25 mouse cellular contexts compared by ENCODE assay signal in the genomic region with DNA sequence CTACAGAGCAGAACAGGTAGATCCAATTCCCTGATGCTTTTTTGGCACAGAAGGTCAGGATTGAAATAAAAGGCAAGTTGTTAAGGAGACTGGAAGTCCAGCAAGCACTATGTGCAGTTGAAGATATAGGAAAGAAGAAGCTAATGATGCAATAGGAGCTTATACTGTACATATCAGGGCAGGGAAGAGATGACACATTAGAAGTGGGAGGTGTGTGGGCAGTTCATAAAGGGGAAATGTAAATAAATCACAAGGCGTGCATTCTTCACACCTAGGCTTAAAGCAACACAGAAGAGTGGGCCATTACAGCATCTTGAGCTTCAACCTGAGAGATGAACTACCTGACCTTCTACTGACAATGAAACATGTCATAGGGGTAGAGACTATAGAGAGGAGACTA.
A peak's percentile ranks its signal among the peaks of the same experiment; 100 is the strongest.
DNase-seq lines count a peak whose midpoint lies in the region; ATAC-seq and TF ChIP-seq lines count a peak whose summit lies in the region.
"Had no signal": no experiment of that assay in that cellular context is flagged by ENCODE, and none has a peak within 500 bp of the region (broad histone marks: within the 10 kb centered on the region; RNA-seq: fewer than 3 reads in every experiment).

No protein-coding gene starts in this region.

- peak overlapping the region; percentile 98 for H3K27ac ChIP-seq in CH12.LX (ENCODE audit: insufficient read depth, low read depth)
- no peak overlapping the region for H3K27ac ChIP-seq in kidney, embryonic 14.5 days (ENCODE audit: low read depth, low read length)
- no peak overlapping the region for H3K27ac ChIP-seq in forebrain, postnatal 0 days (ENCODE audit: low read depth, low read length)
- H3K27ac ChIP-seq in forebrain, embryonic 10.5 days, result no peak overlapping the region
- H3K27ac ChIP-seq: embryonic facial prominence, embryonic 12.5 days; embryonic facial prominence, embryonic 15.5 days; forebrain, embryonic 13.5 days; heart, embryonic 13.5 days; hindbrain, embryonic 12.5 days; hindbrain, embryonic 15.5 days had no signal

- peak overlapping the region; percentile 63; the same call in 1 of the 2 replicates for H3K9ac ChIP-seq in CH12.LX (ENCODE audit: insufficient read depth, low read depth)
- no peak overlapping the region for H3K9ac ChIP-seq in kidney, embryonic 14.5 days (ENCODE audit: low read depth, low read length)
- no peak overlapping the region for H3K9ac ChIP-seq in forebrain, postnatal 0 days
- H3K9ac ChIP-seq: embryonic facial prominence, embryonic 12.5 days; embryonic facial prominence, embryonic 15.5 days; forebrain, embryonic 13.5 days; heart, embryonic 13.5 days; hindbrain, embryonic 12.5 days; hindbrain, embryonic 15.5 days had no signal

- 88% methylated on average over 1 of the region's 1 CpGs for WGBS in kidney, embryonic 14.5 days
- WGBS in forebrain, postnatal 0 days, result 91% methylated on average over 1 of the region's 1 CpGs
- WGBS in forebrain, embryonic 10.5 days, result 86% methylated on average over 1 of the region's 1 CpGs

- H3K79me2 ChIP-seq in CH12.LX (replicated peaks; ENCODE audit: control insufficient read depth, extremely low read depth, insufficient read depth, poor library complexity, severe bottlenecking), result peaks cover 28% of the 10 kb centered on the region

- no peak for TF ChIP-seq RAD21 in CH12.LX (IDR thresholded peaks at IDR 0.05; ENCODE audit: low read depth, low read length)

- no peak for TF ChIP-seq EP300 in CH12.LX (IDR thresholded peaks at IDR 0.05; ENCODE audit: low read length)

- ATAC-seq in megakaryocyte progenitor cell, adult 5-6 weeks (replicated peaks; ENCODE audit: poor library complexity), result peak; percentile 72
- no peak for ATAC-seq in kidney, embryonic 14.5 days (ENCODE audit: low FRiP score, low TSS enrichment)
- ATAC-seq in forebrain, postnatal 0 days, result no peak
- ATAC-seq: forebrain, embryonic 13.5 days; forebrain, embryonic 16.5 days; intestine, postnatal 0 days had no signal

- H3K27me3 ChIP-seq in CH12.LX (replicated peaks), result no peaks in the 10 kb centered on the region
- no peaks in the 10 kb centered on the region for H3K27me3 ChIP-seq in splenic B cell, adult 2 months (ENCODE audit: control insufficient read depth, insufficient read depth, low read length, poor library complexity, severe bottlenecking)
- no peaks in the 10 kb centered on the region for H3K27me3 ChIP-seq in kidney, embryonic 14.5 days (ENCODE audit: control insufficient read depth, insufficient read depth, low read length)
- H3K27me3 ChIP-seq in forebrain, postnatal 0 days (ENCODE audit: insufficient read depth, low read length), result no peaks in the 10 kb centered on the region
- H3K27me3 ChIP-seq in forebrain, embryonic 10.5 days (ENCODE audit: poor library complexity, severe bottlenecking), result no peaks in the 10 kb centered on the region
- H3K27me3 ChIP-seq: embryonic facial prominence, embryonic 12.5 days; embryonic facial prominence, embryonic 15.5 days; forebrain, embryonic 13.5 days; heart, embryonic 13.5 days; hindbrain, embryonic 12.5 days; hindbrain, embryonic 15.5 days had no signal

- no peak for DNase-seq in CH12.LX (ENCODE audit: extremely low read depth)
- DNase-seq in fat pad, adult 2 months (ENCODE audit: extremely low read depth, low read depth, low spot score), result peak; percentile 2
- peak; percentile 53 for DNase-seq in splenic B cell, adult 2 months (ENCODE audit: low read depth, low spot score)
- DNase-seq in forebrain, postnatal 0 days, result no peak
- no peak for DNase-seq in forebrain, embryonic 10.5 days (ENCODE audit: extremely low spot score, low spot score)
- DNase-seq: adrenal gland, postnatal 10 days; adrenal gland, postnatal 36 days; cerebellum, adult 2 months; cerebellum, adult 9-11 months; cerebellum, postnatal 25 days; gastrocnemius, postnatal 10 days; gastrocnemius, postnatal 36 days; heart, adult 18-20 months; heart, postnatal 14 days; heart, postnatal 4 days had no signal

- in situ Hi-C loops in CH12.LX (cut with MboI; ENCODE audit: low pct_ligation_motif_present, low pct_unique_long_range_greater_than_20kb, low sequenced_read_pairs), result loop anchor here (5.0 to 25.0 kb wide), 3 partner anchors 70 to 355 kb away; partner anchors contain the start of gene Atp2b1

- 0 out of 2 replicates have a peak overlapping the region, but pooled peaks have one; percentile 69 for H3K4me2 ChIP-seq in CH12.LX (ENCODE audit: insufficient read depth, low read depth, poor library complexity, severe bottlenecking)
- no peak overlapping the region for H3K4me2 ChIP-seq in kidney, embryonic 14.5 days (replicated peaks; ENCODE audit: low read depth, low read length)
- no peak overlapping the region for H3K4me2 ChIP-seq in forebrain, postnatal 0 days (ENCODE audit: low read depth)
- H3K4me2 ChIP-seq: embryonic facial prominence, embryonic 12.5 days; embryonic facial prominence, embryonic 15.5 days; forebrain, embryonic 13.5 days; heart, embryonic 13.5 days; hindbrain, embryonic 12.5 days; hindbrain, embryonic 15.5 days had no signal

- no peaks in the 10 kb centered on the region for H3K36me3 ChIP-seq in CH12.LX (replicated peaks in 1 of 2; ENCODE audit: control insufficient read depth in 1 of 2, insufficient read depth in 1 of 2, low read length in 1 of 2)
- no peaks in the 10 kb centered on the region for H3K36me3 ChIP-seq in splenic B cell, adult 2 months (ENCODE audit: control insufficient read depth, insufficient read depth, low read length, poor library complexity, severe bottlenecking)
- H3K36me3 ChIP-seq in kidney, embryonic 14.5 days (ENCODE audit: control insufficient read depth, insufficient read depth, low read length), result no peaks in the 10 kb centered on the region
- no peaks in the 10 kb centered on the region for H3K36me3 ChIP-seq in forebrain, postnatal 0 days (ENCODE audit: insufficient read depth)
- no peaks in the 10 kb centered on the region for H3K36me3 ChIP-seq in forebrain, embryonic 10.5 days (replicated peaks)
- H3K36me3 ChIP-seq: embryonic facial prominence, embryonic 12.5 days; embryonic facial prominence, embryonic 15.5 days; heart, embryonic 13.5 days; hindbrain, embryonic 12.5 days; hindbrain, embryonic 15.5 days had no signal

- dilution Hi-C loops in CH12.LX (cut with MboI; ENCODE audit: extremely low pct_ligation_motif_present, extremely low pct_unique_long_range_greater_than_20kb, low sequenced_read_pairs), result no loop called here

- H3K4me3 ChIP-seq in CH12.LX (replicated peaks in 1 of 3; ENCODE audit: low read depth in 2 of 3, low read length in 2 of 3, poor library complexity in 1 of 3), result no peak overlapping the region
- no peak overlapping the region for H3K4me3 ChIP-seq in kidney, embryonic 14.5 days (ENCODE audit: low read length)
- H3K4me3 ChIP-seq in forebrain, postnatal 0 days (ENCODE audit: low read depth, low read length), result no peak overlapping the region
- H3K4me3 ChIP-seq in forebrain, embryonic 10.5 days, result no peak overlapping the region
- H3K4me3 ChIP-seq: embryonic facial prominence, embryonic 12.5 days; embryonic facial prominence, embryonic 15.5 days; forebrain, embryonic 13.5 days; heart, embryonic 13.5 days; hindbrain, embryonic 12.5 days; hindbrain, embryonic 15.5 days had no signal

- no peaks in the 10 kb centered on the region for H3K9me3 ChIP-seq in CH12.LX (replicated peaks; ENCODE audit: low read length)
- H3K9me3 ChIP-seq in kidney, embryonic 14.5 days (ENCODE audit: control insufficient read depth, low read length), result peaks cover 10% of the 10 kb centered on the region
- H3K9me3 ChIP-seq in forebrain, postnatal 0 days (ENCODE audit: low read length), result peaks cover 19% of the 10 kb centered on the region
- H3K9me3 ChIP-seq in forebrain, embryonic 10.5 days, result peaks cover 19% of the 10 kb centered on the region
- H3K9me3 ChIP-seq: embryonic facial prominence, embryonic 15.5 days had no signal

- H3K4me1 ChIP-seq in CH12.LX (ENCODE audit: control insufficient read depth in 1 of 2, insufficient read depth in 2 of 2), result peaks cover 7 to 24% of the 10 kb centered on the region in 2 experiments
- H3K4me1 ChIP-seq in kidney, embryonic 14.5 days (ENCODE audit: control insufficient read depth, insufficient read depth, low read length), result no peaks in the 10 kb centered on the region
- H3K4me1 ChIP-seq in forebrain, postnatal 0 days (ENCODE audit: insufficient read depth), result no peaks in the 10 kb centered on the region
- H3K4me1 ChIP-seq in forebrain, embryonic 10.5 days, result no peaks in the 10 kb centered on the region
- H3K4me1 ChIP-seq: embryonic facial prominence, embryonic 12.5 days; embryonic facial prominence, embryonic 15.5 days; forebrain, embryonic 13.5 days; hindbrain, embryonic 12.5 days; hindbrain, embryonic 15.5 days had no signal

- no peak for TF ChIP-seq CTCF in CH12.LX (conservative IDR thresholded peaks at IDR 0.05 in 1 of 2, IDR thresholded peaks at IDR 0.05 in 1 of 2; ENCODE audit: low read depth in 2 of 2, low read length in 2 of 2)
- TF ChIP-seq CTCF in forebrain, postnatal 0 days (IDR thresholded peaks at IDR 0.05; ENCODE audit: low read depth), result no peak

- TF ChIP-seq POLR2A in CH12.LX (IDR thresholded peaks at IDR 0.05; ENCODE audit: low read depth, low read length), result no peak

TF ChIP-seq in CH12.LX, 34 proteins besides CTCF, POLR2A, EP300 and RAD21:
- TF ChIP-seq USF2 (conservative IDR thresholded peaks at IDR 0.05; ENCODE audit: low read depth, low read length), result no peak
- no peak for TF ChIP-seq NRF1 (IDR thresholded peaks at IDR 0.05; ENCODE audit: low read depth, low read length)
- no peak for TF ChIP-seq NELFE (IDR thresholded peaks at IDR 0.05; ENCODE audit: low read depth, low read length)
- TF ChIP-seq E2F4 (IDR thresholded peaks at IDR 0.05; ENCODE audit: insufficient replicate concordance, low read depth, low read length), result no peak
- no peak for TF ChIP-seq ZNF384 (IDR thresholded peaks at IDR 0.05; ENCODE audit: low read depth, low read length)
- no peak for TF ChIP-seq PAX5 (IDR thresholded peaks at IDR 0.05; ENCODE audit: low read length)
- no peak for TF ChIP-seq SMC3 (IDR thresholded peaks at IDR 0.05; ENCODE audit: low read depth, low read length)

Comparison
In these comparisons a context has a peak if more than half of its experiments do, and no peak if none do; other contexts are left out.
1. DNase-seq: peak in fat pad, adult 2 months (single experiment) and splenic B cell, adult 2 months (single experiment); none in CH12.LX (single experiment), forebrain, postnatal 0 days (single experiment) and forebrain, embryonic 10.5 days (single experiment).